Mouse (Mus musculus): ENCODE measurements at regions not wholly inside any gene's neighbourhood (a gene's known extent, or its start where the extent isn't known, plus 50 kb on each side); places are given as distances from the start of the nearest gene placed in this dataset.

- WGBS, result 42% methylated on average over 5 of the region's 5 CpGs
- Histone ChIP-seq H3K4me1 (ENCODE audit: insufficient read depth, low read depth, low read length) (no peaks in the 10 kb centered on the region), H3K9ac (replicated peaks; ENCODE audit: low read depth) (no peak overlapping the region), H3K4me2 (replicated peaks; ENCODE audit: low read depth, low read length) (no peak overlapping the region), H3K27me3 (replicated peaks; ENCODE audit: insufficient read depth, low read length) (no peaks in the 10 kb centered on the region), H3K27ac (ENCODE audit: low read length) (no peak overlapping the region), H3K36me3 (ENCODE audit: insufficient read depth, low read length) (no peaks in the 10 kb centered on the region), H3K9me3 (ENCODE audit: low read length) (no peaks in the 10 kb centered on the region), H3K4me3 (ENCODE audit: low read depth, low read length) (no peak overlapping the region)
- no peak for TF ChIP-seq CTCF (IDR thresholded peaks at IDR 0.05)
- TF ChIP-seq EP300 (IDR thresholded peaks at IDR 0.05), result no peak; the same call in 1 of the 2 replicates
- DNase-seq (ENCODE audit: low spot score) (peak; percentile 37), ATAC-seq (peak; percentile 48)
Measured at GRCm38 (mm10) chr2:179332872-179333489, 109.2 kb upstream of the Cdh4 start.

- no peaks in the 10 kb centered on the region for H3K4me1 ChIP-seq (ENCODE audit: insufficient read depth, low read depth, low read length)
- no peaks in the 10 kb centered on the region for H3K36me3 ChIP-seq (ENCODE audit: insufficient read depth, low read length)
- no peak overlapping the region for H3K27ac ChIP-seq (ENCODE audit: low read length)
- ATAC-seq, result no peak
- TF ChIP-seq CTCF (IDR thresholded peaks at IDR 0.05) (no peak), EP300 (IDR thresholded peaks at IDR 0.05) (no peak)
- no peak for DNase-seq (ENCODE audit: low spot score)
- WGBS, result 61% methylated on average over 5 of the region's 5 CpGs
- no peak overlapping the region for H3K4me2 ChIP-seq (replicated peaks; ENCODE audit: low read depth, low read length)
- no peaks in the 10 kb centered on the region for H3K27me3 ChIP-seq (replicated peaks; ENCODE audit: insufficient read depth, low read length)
- H3K9ac ChIP-seq (replicated peaks; ENCODE audit: low read depth), result no peak overlapping the region
- H3K4me3 ChIP-seq (ENCODE audit: low read depth, low read length), result no peak overlapping the region
- H3K9me3 ChIP-seq (ENCODE audit: low read length), result no peaks in the 10 kb centered on the region
Measured at GRCm38 (mm10) chr2:179333587-179333986, 108.6 kb upstream of the Cdh4 start.

- TF ChIP-seq EP300 (IDR thresholded peaks at IDR 0.05) (no peak), CTCF (IDR thresholded peaks at IDR 0.05) (no peak)
- H3K4me2 ChIP-seq (replicated peaks; ENCODE audit: low read depth, low read length), result no peak overlapping the region
- H3K27me3 ChIP-seq (replicated peaks; ENCODE audit: insufficient read depth, low read length), result no peaks in the 10 kb centered on the region
- DNase-seq (ENCODE audit: low spot score) (no peak), ATAC-seq (no peak)
- no peak overlapping the region for H3K4me3 ChIP-seq (ENCODE audit: low read depth, low read length)
- no peaks in the 10 kb centered on the region for H3K4me1 ChIP-seq (ENCODE audit: insufficient read depth, low read depth, low read length)
- no peaks in the 10 kb centered on the region for H3K36me3 ChIP-seq (ENCODE audit: insufficient read depth, low read length)
- H3K9me3 ChIP-seq (ENCODE audit: low read length), result no peaks in the 10 kb centered on the region
- H3K9ac ChIP-seq (replicated peaks; ENCODE audit: low read depth), result no peak overlapping the region
- no peak overlapping the region for H3K27ac ChIP-seq (ENCODE audit: low read length)
- WGBS, result 19% methylated on average over 1 of the region's 1 CpGs
Measured at GRCm38 (mm10) chr2:179336235-179336634, 106.0 kb upstream of the Cdh4 start.

GRCm38 (mm10) chr2:179352676-179353075 is 89.6 kb upstream of the Cdh4 start:
- Histone ChIP-seq H3K4me1 (ENCODE audit: insufficient read depth, low read depth, low read length) (no peaks in the 10 kb centered on the region), H3K4me2 (replicated peaks; ENCODE audit: low read depth, low read length) (no peak overlapping the region), H3K27ac (ENCODE audit: low read length) (no peak overlapping the region), H3K27me3 (replicated peaks; ENCODE audit: insufficient read depth, low read length) (no peaks in the 10 kb centered on the region), H3K4me3 (ENCODE audit: low read depth, low read length) (no peak overlapping the region), H3K9ac (replicated peaks; ENCODE audit: low read depth) (no peak overlapping the region), H3K9me3 (ENCODE audit: low read length) (no peaks in the 10 kb centered on the region), H3K36me3 (ENCODE audit: insufficient read depth, low read length) (no peaks in the 10 kb centered on the region)
- no peak for TF ChIP-seq CTCF (IDR thresholded peaks at IDR 0.05)
- no peak for ATAC-seq
- WGBS, result 42% methylated on average over 3 of the region's 3 CpGs
- DNase-seq (ENCODE audit: low spot score), result no peak

GRCm38 (mm10) chr2:179354866-179355265 is 87.4 kb upstream of the Cdh4 start:
- ATAC-seq (no peak), DNase-seq (ENCODE audit: low spot score) (no peak)
- Histone ChIP-seq H3K4me2 (replicated peaks; ENCODE audit: low read depth, low read length) (no peak overlapping the region), H3K27me3 (replicated peaks; ENCODE audit: insufficient read depth, low read length) (no peaks in the 10 kb centered on the region), H3K9me3 (ENCODE audit: low read length) (no peaks in the 10 kb centered on the region), H3K9ac (replicated peaks; ENCODE audit: low read depth) (no peak overlapping the region), H3K4me1 (ENCODE audit: insufficient read depth, low read depth, low read length) (no peaks in the 10 kb centered on the region), H3K4me3 (ENCODE audit: low read depth, low read length) (no peak overlapping the region), H3K36me3 (ENCODE audit: insufficient read depth, low read length) (no peaks in the 10 kb centered on the region), H3K27ac (ENCODE audit: low read length) (no peak overlapping the region)
- TF ChIP-seq EP300 (IDR thresholded peaks at IDR 0.05), result no peak
- no peak for TF ChIP-seq CTCF (IDR thresholded peaks at IDR 0.05)
- 56% methylated on average over 2 of the region's 5 CpGs for WGBS

GRCm38 (mm10) chr2:179370882-179371546 is 71.2 kb upstream of the Cdh4 start:
- no peak overlapping the region for H3K4me2 ChIP-seq (replicated peaks; ENCODE audit: low read depth, low read length)
- H3K9ac ChIP-seq (replicated peaks; ENCODE audit: low read depth), result no peak overlapping the region
- WGBS, result 59% methylated on average over 14 of the region's 14 CpGs
- no peak for DNase-seq (ENCODE audit: low spot score)
- no peak overlapping the region for H3K4me3 ChIP-seq (ENCODE audit: low read depth, low read length)
- no peaks in the 10 kb centered on the region for H3K9me3 ChIP-seq (ENCODE audit: low read length)
- no peak for ATAC-seq
- no peaks in the 10 kb centered on the region for H3K27me3 ChIP-seq (replicated peaks; ENCODE audit: insufficient read depth, low read length)
- no peaks in the 10 kb centered on the region for H3K4me1 ChIP-seq (ENCODE audit: insufficient read depth, low read depth, low read length)
- no peak overlapping the region for H3K27ac ChIP-seq (ENCODE audit: low read length)
- no peak for TF ChIP-seq CTCF (IDR thresholded peaks at IDR 0.05)
- TF ChIP-seq EP300 (IDR thresholded peaks at IDR 0.05), result no peak
- no peaks in the 10 kb centered on the region for H3K36me3 ChIP-seq (ENCODE audit: insufficient read depth, low read length)
